Mouse (Mus musculus) lung, adult 10 weeks (tissue): ENCODE results near the gene Klri2. TPM values are rescaled to one million over a fixed set of nuclear protein-coding genes. Genes with fewer than 3 reads are reported as not detected.

Experiments used
- polyA plus RNA-seq: library from polyadenylated mRNA; stranded (reverse); fragments of 350-450 nt; fragmentation: Illumina TruSeq; extraction: RNeasy Lipid Tissue Mini Kit (QIAGEN cat#74804); gene quantifications from one replicate; pipeline ENCODE4 v1.2.3, GENCODE M21; 2014; ENCODE audit warnings: low read depth, low replicate concordance; ENCODE audit not compliant: insufficient read depth

The Klri2 gene
- 1.3 TPM for polyA plus RNA-seq

GRCm38 (mm10) chr6:129740069-129740721, at the start of gene Klri2:
Gene Klri2, minus strand, starts transcription at chr6:129740484.

DNA sequence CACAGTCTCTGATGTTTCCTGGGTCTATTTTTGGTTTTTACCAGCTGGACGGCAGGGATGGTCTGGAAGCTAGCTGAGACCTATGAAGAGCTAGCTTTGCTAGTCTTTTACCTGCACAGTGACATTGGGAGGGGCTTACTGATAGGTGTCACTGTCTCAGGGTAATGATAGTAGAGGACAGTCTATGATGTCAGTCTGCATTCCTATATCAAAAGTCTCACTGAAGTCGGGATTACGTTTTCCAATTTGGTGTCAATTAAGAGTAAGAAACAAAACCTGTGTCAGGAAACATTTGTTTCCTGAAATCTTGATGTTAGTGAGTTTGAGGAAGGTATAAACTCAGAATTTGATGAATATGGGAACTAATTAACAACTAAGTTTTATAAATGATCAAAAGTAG, 43.9 kb upstream of the Klri2 start, which contains the start of gene Gm156:
TSS of gene Gm156 (minus strand) at position 101 of the 400 bp plus-strand sequence.

GRCm38 (mm10) chr6:129717032-129717431, 23.3 kb downstream of the Klri2 start, which contains the start of gene Klri1:
Gene Klri1, minus strand, starts transcription at chr6:129717132.

Other genes starting within 250 kb of the Klri2 start
- 2.9 TPM for gene Olr1, start 233.3 kb downstream of the Klri2 start, polyA plus RNA-seq
- gene Tmem52b, start 227.9 kb downstream of the Klri2 start, polyA plus RNA-seq = 0.35 TPM
- gene Gabarapl1, start 207.3 kb downstream of the Klri2 start, polyA plus RNA-seq = 130 TPM
- gene Klre1, start 162.6 kb downstream of the Klri2 start, polyA plus RNA-seq = 4.0 TPM
- 13.5 TPM for gene Klrd1, start 148.7 kb downstream of the Klri2 start, polyA plus RNA-seq
- 6.5 TPM for gene Klrk1, start 116.6 kb downstream of the Klri2 start, polyA plus RNA-seq
- gene Klrc3, start 97.1 kb downstream of the Klri2 start, polyA plus RNA-seq = not detected
- gene Klrc2, start 79.8 kb downstream of the Klri2 start, polyA plus RNA-seq = 1.7 TPM
- gene Klrc1, start 61.5 kb downstream of the Klri2 start, polyA plus RNA-seq = 2.1 TPM
- 0.62 TPM for gene Klri1, start 23.4 kb downstream of the Klri2 start, polyA plus RNA-seq
- gene Gm156, start 43.8 kb upstream of the Klri2 start, polyA plus RNA-seq = not detected
- gene Gm17631, start 122.2 kb upstream of the Klri2 start, polyA plus RNA-seq = not detected
- 0.68 TPM for gene Klra17, start 136.2 kb upstream of the Klri2 start, polyA plus RNA-seq
- gene Klra5, start 177.2 kb upstream of the Klri2 start, polyA plus RNA-seq = 0.33 TPM